Mouse (Mus musculus) intestine, postnatal 0 days (tissue): ENCODE measurements around the gene Ugt3a2. TPM values are rescaled to one million over a fixed set of nuclear protein-coding genes. Genes with fewer than 3 reads are reported as not detected.
A peak's percentile ranks its signal among the peaks of the same experiment; 100 is the strongest.

Experiments used
- ATAC-seq: fragments of 200-750 bp; cut with Nextera tagmentation; 2 replicates; pipeline ENCODE4 v1.8.0; 2017; ENCODE audit warnings: mild to moderate bottlenecking, moderate TSS enrichment, moderate library complexity
- H3K27ac ChIP-seq: fragments of 300-500 bp; sonication (generic); 2 replicates; pipeline ENCODE4 v1.5.1; 2014; ENCODE audit warnings: mild to moderate bottlenecking, low read depth, low read length, moderate library complexity
- H3K27me3 ChIP-seq: fragments of 300-500 bp; sonication (generic); replicated peaks from 2 replicates; pipeline ENCODE4 v1.6.1; 2014; ENCODE audit warnings: low read length, mixed read lengths; ENCODE audit not compliant: control insufficient read depth, insufficient read depth
- H3K36me3 ChIP-seq: fragments of 300-500 bp; sonication (generic); 2 replicates; pipeline ENCODE4 v1.6.1; 2014; ENCODE audit warnings: mild to moderate bottlenecking, moderate library complexity; ENCODE audit not compliant: control insufficient read depth, insufficient read depth
- H3K4me1 ChIP-seq: fragments of 300-500 bp; sonication (generic); replicated peaks from 2 replicates; pipeline ENCODE4 v1.6.1; 2014; ENCODE audit warnings: antibody characterized with exemption, low read length, mixed read lengths; ENCODE audit not compliant: control insufficient read depth, insufficient read depth
- H3K4me2 ChIP-seq: fragments of 300-500 bp; sonication (generic); replicated peaks from 2 replicates; pipeline ENCODE4 v1.6.1; 2014; ENCODE audit warnings: low read depth, mild to moderate bottlenecking, moderate library complexity
- H3K4me3 ChIP-seq: fragments of 300-500 bp; sonication (generic); 2 replicates; pipeline ENCODE4 v1.5.1; 2014; ENCODE audit warnings: low read depth, low read length
- H3K9ac ChIP-seq: fragments of 300-500 bp; sonication (generic); 2 replicates; pipeline ENCODE4 v1.6.1; 2014; ENCODE audit warnings: mild to moderate bottlenecking, low read depth, low read length
- H3K9me3 ChIP-seq: fragments of 300-500 bp; sonication (generic); 2 replicates; pipeline ENCODE4 v1.6.1; 2016; ENCODE audit warnings: mixed run types; ENCODE audit not compliant: control insufficient read depth
- CTCF ChIP-seq: sonication (generic); IDR thresholded peaks from 2 replicates; pipeline ENCODE4 v1.5.1; 2016; ENCODE audit warnings: low read depth, mild to moderate bottlenecking, control low read depth, antibody characterized with exemption, moderate library complexity
- WGBS: fragments of 180-500 bp; shearing (Covaris S2); extraction: QIAGEN DNeasy Blood & Tissue Kit; methylation state at CpG from one replicate; pipeline ENCODE4 v1.1.7; 2014; 5-methylcytosine and 5-hydroxymethylcytosine counted together
- polyA plus RNA-seq: library from polyadenylated mRNA; unstranded; fragments of >200 nt; fragmentation: Nextera tagmentation; extraction: Ambion mirVana; gene quantifications from 2 replicates; pipeline ENCODE4 v1.2.1, GENCODE M21; 2015

Ugt3a2 gene
- polyA plus RNA-seq, 1 experiment from 2014 or later = not detected

- no peak overlapping the region for H3K27ac ChIP-seq
- H3K4me2 ChIP-seq = no peak overlapping the region
- WGBS = 51% methylated on average over 3 of the region's 3 CpGs
- no peaks in the 10 kb centered on the region for H3K27me3 ChIP-seq
- TF ChIP-seq CTCF = 0 out of 2 replicates have a peak, but pooled peaks have one; percentile 12
- no peak for ATAC-seq
- H3K36me3 ChIP-seq = no peaks in the 10 kb centered on the region
- no peak overlapping the region for H3K9ac ChIP-seq
- H3K4me3 ChIP-seq = no peak overlapping the region
- no peaks in the 10 kb centered on the region for H3K9me3 ChIP-seq
- H3K4me1 ChIP-seq = no peaks in the 10 kb centered on the region
Observed at GRCm38 (mm10) chr15:9348739-9349138, 13.4 kb downstream of the Ugt3a2 start.

DNA sequence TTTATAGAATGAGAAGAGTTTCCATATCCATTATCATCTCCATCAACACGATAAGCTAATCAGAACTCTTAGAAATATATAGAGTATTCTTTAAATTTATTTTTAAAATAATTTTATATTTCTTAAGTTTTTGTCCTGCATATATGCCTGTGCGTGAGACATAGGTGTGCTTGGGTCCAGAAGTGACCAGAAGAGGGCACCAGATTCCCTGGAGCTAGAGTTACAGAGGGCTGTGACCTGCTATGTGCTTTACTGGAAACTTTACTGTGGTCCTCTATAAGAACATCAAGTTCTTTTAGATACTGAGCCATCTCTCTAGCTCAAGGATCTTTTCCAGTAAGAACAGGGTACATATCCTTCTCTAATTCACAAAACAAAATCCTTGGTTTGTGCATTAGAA is 27.5 kb downstream of the Ugt3a2 start:
- no peak for ATAC-seq
- no peaks in the 10 kb centered on the region for H3K9me3 ChIP-seq
- H3K27me3 ChIP-seq = no peaks in the 10 kb centered on the region

DNA sequence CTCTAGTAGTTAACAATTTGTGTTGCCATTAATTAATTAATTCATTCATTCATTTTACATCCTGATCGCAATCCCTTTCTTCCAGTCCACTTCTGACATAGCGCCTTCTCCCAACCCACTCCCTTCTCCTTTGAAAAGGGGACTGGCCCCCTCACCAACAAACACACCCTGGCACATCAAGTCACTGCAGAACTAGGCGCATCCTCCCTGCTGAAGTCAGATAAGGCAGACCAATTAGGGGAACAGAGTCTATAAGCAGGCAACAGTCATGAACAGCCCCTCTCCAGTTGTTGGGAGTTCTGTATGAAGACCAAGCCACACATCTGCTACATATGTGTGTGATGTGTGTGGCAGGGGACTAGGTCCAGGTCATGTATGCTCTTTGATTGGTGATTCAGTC is 33.4 kb downstream of the Ugt3a2 start:
- H3K27ac ChIP-seq = no peak overlapping the region
- no peaks in the 10 kb centered on the region for H3K27me3 ChIP-seq
- H3K9ac ChIP-seq = no peak overlapping the region
- H3K4me2 ChIP-seq = no peak overlapping the region
- no peak for ATAC-seq
- no peaks in the 10 kb centered on the region for H3K36me3 ChIP-seq
- WGBS = 89% methylated on average over 3 of the region's 3 CpGs
- no peak overlapping the region for H3K4me3 ChIP-seq
- H3K9me3 ChIP-seq = no peaks in the 10 kb centered on the region
- H3K4me1 ChIP-seq = no peaks in the 10 kb centered on the region
- no peak for TF ChIP-seq CTCF

More for the DNA sequence above, 27.5 kb downstream of the Ugt3a2 start:
- Histone ChIP-seq H3K4me1 (no peaks in the 10 kb centered on the region), H3K27ac (no peak overlapping the region), H3K4me3 (no peak overlapping the region), H3K36me3 (no peaks in the 10 kb centered on the region), H3K4me2 (no peak overlapping the region), H3K9ac (no peak overlapping the region)
- 68% methylated on average over 2 of the region's 2 CpGs for WGBS
- TF ChIP-seq CTCF = peak; percentile 29; the same call in 1 of the 2 replicates

DNA sequence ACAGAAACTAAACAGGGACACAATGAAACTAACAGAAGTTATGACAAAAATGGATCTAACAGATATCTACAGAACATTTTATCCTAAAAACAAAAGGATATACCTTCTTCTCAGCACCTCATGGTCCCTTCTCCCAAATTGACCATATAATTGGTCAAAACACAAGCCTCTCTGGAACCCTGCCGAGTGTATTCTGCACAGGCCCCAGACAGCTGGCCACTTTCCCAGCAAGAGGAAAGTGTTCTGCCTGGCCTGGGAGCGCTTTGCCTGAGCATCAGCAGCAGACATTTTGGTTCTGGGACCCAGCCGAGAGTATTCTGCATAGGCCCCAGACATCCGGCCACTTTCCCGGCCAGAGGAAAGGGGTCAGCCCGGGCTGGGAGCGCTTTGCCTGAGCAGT is 40.9 kb downstream of the Ugt3a2 start:
- no peak for ATAC-seq
- whole genome bisulfite sequencing = 87% methylated on average over 7 of the region's 7 CpGs

DNA sequence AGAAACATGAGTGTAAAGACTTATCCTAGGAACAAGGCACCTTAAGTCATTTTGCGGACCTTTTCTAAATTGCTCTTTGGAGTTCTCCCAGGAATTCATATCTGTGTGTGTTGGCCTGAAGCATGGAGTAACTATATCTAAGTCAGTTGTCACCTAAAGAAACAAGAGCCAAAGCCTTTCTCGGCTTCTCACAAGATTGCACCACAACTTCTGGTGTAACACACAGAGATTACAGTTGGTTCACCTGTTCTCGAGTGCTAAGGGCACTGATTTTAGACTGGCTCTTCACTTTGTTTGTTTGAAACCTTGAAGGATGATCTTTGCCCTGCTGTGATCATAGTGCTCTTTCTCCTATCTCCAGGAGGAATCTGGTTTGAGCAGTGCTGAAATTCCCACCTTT is 74.1 kb downstream of the Ugt3a2 start:
- Histone ChIP-seq H3K4me2 (no peak overlapping the region), H3K36me3 (no peaks in the 10 kb centered on the region), H3K4me3 (no peak overlapping the region), H3K9ac (no peak overlapping the region), H3K9me3 (no peaks in the 10 kb centered on the region), H3K27ac (no peak overlapping the region), H3K4me1 (no peaks in the 10 kb centered on the region), H3K27me3 (no peaks in the 10 kb centered on the region)
- no peak for TF ChIP-seq CTCF
- ATAC-seq = no peak
- 82% methylated on average over 3 of the region's 3 CpGs for WGBS

More for the DNA sequence above, 40.9 kb downstream of the Ugt3a2 start:
- Histone ChIP-seq H3K9ac (no peak overlapping the region), H3K4me3 (no peak overlapping the region), H3K36me3 (no peaks in the 10 kb centered on the region), H3K4me2 (no peak overlapping the region), H3K27me3 (no peaks in the 10 kb centered on the region), H3K4me1 (no peaks in the 10 kb centered on the region), H3K27ac (no peak overlapping the region), H3K9me3 (no peaks in the 10 kb centered on the region)
- TF ChIP-seq CTCF = no peak

Other genes with a start within 250 kb of the Ugt3a2 start
- gene Lmbrd2, start 195.0 kb upstream of the Ugt3a2 start, polyA plus RNA-seq = 5.0 and 5.8 TPM in 2 replicates
- 13.9 and 14.7 TPM in 2 replicates for gene Skp2, start 180.1 kb upstream of the Ugt3a2 start, polyA plus RNA-seq
- gene Ugt3a1, start 58.7 kb upstream of the Ugt3a2 start, polyA plus RNA-seq = not detected in 2 replicates
- gene Capsl, start 100.5 kb downstream of the Ugt3a2 start, polyA plus RNA-seq = 2.4 and 2.5 TPM in 2 replicates
- 0.44 and 0.94 TPM in 2 replicates for gene Il7r, start 194.6 kb downstream of the Ugt3a2 start, polyA plus RNA-seq